Mouse (Mus musculus) neural tube, embryonic 11.5 days (tissue): Measurements from ENCODE around the gene Ppp2r1b. TPM values are rescaled to one million over a fixed set of nuclear protein-coding genes. Genes with fewer than 3 reads are reported as not detected.
"Not testable (repeated sequence)": the region's sequence is repeated elsewhere in the genome, so short reads cannot be mapped to it uniquely, and the experiment has no call there.

Experiments used
- ATAC-seq: fragments of 200-750 bp; cut with Nextera tagmentation; 2 replicates; pipeline ENCODE4 v1.8.0; 2017; ENCODE audit warnings: moderate number of reproducible peaks, mild to moderate bottlenecking, moderate TSS enrichment, moderate library complexity; ENCODE audit not compliant: insufficient read depth, low FRiP score, low TSS enrichment
- DNase-seq: peaks from one replicate; pipeline ENCODE4 v3.0.0-alpha.2; 2015; ENCODE audit warnings: low spot score
- H3K27ac ChIP-seq: fragments of 300-500 bp; sonication (generic); 2 replicates; pipeline ENCODE4 v1.5.1; 2014; ENCODE audit warnings: low read depth, mild to moderate bottlenecking, low read length
- H3K27me3 ChIP-seq: fragments of 300-500 bp; sonication (generic); 2 replicates; pipeline ENCODE4 v1.6.1; 2014; ENCODE audit warnings: mild to moderate bottlenecking, low read length, mixed read lengths; ENCODE audit not compliant: control insufficient read depth, insufficient read depth
- H3K36me3 ChIP-seq: fragments of 300-500 bp; sonication (generic); 2 replicates; pipeline ENCODE4 v1.6.1; 2014; ENCODE audit warnings: mild to moderate bottlenecking, low read length, moderate library complexity, mixed read lengths; ENCODE audit not compliant: control insufficient read depth, insufficient read depth
- H3K4me1 ChIP-seq: fragments of 300-500 bp; sonication (generic); 2 replicates; pipeline ENCODE4 v1.6.1; 2014; ENCODE audit warnings: low read length, mixed read lengths; ENCODE audit not compliant: control insufficient read depth, insufficient read depth
- H3K4me2 ChIP-seq: fragments of 300-500 bp; sonication (generic); 2 replicates; pipeline ENCODE4 v1.6.1; 2014; ENCODE audit warnings: low read depth, mild to moderate bottlenecking, moderate library complexity
- H3K4me3 ChIP-seq: fragments of 300-500 bp; sonication (generic); 2 replicates; pipeline ENCODE4 v1.5.1; 2014; ENCODE audit warnings: low read depth, low read length
- H3K9ac ChIP-seq: fragments of 300-500 bp; sonication (generic); 2 replicates; pipeline ENCODE4 v1.6.1; 2014; ENCODE audit warnings: mild to moderate bottlenecking, low read length
- H3K9me3 ChIP-seq: fragments of 300-500 bp; sonication (generic); 2 replicates; pipeline ENCODE4 v1.6.1; 2016; ENCODE audit warnings: low read length; ENCODE audit not compliant: control insufficient read depth
- WGBS: fragments of 180-500 bp; shearing (Covaris S2); extraction: QIAGEN DNeasy Blood & Tissue Kit; methylation state at CpG from one replicate; pipeline ENCODE4 v1.1.7; 2014; 5-methylcytosine and 5-hydroxymethylcytosine counted together
- polyA plus RNA-seq: library from polyadenylated mRNA; unstranded; fragments of >200 nt; fragmentation: Nextera tagmentation; extraction: Ambion mirVana; gene quantifications from 2 replicates; pipeline ENCODE4 v1.2.1, GENCODE M21; 2014

Gene Ppp2r1b
- polyA plus RNA-seq, 1 experiment from 2014 or later = 121 TPM

- Histone ChIP-seq H3K4me1 (no peaks in the 10 kb centered on the region), H3K9me3 (no peaks in the 10 kb centered on the region), H3K27me3 (no peaks in the 10 kb centered on the region), H3K4me3 (no peak overlapping the region), H3K27ac (no peak overlapping the region), H3K9ac (no peak overlapping the region), H3K36me3 (no peaks in the 10 kb centered on the region), H3K4me2 (no peak overlapping the region)
- WGBS = 92% methylated on average over 5 of the region's 5 CpGs
- ATAC-seq = no peak
- no peak for DNase-seq
Measured at GRCm38 (mm10) chr9:50831514-50831913, 13.6 kb upstream of the Ppp2r1b start.

DNA sequence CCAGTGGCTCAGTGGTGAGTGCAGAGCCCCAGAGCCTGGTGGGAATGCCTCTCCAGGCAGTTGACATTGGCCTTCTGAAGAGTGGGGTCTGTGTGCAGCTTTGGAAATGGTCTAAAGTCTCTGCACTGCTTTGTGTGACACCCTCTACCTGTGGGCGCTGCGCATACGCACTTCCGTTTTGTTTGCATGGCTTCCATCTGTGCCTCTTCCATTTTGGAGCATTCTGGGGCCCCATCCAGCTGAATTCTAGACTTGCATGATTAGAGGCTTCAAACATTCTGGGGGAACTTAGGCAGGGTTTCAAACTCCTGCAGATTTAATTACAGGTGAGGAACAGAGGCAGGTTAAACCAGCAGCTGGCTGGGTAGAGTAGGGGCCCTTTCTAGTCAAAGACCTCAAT is 12.9 kb upstream of the Ppp2r1b start:
- WGBS = 100% methylated on average over 4 of the region's 4 CpGs
- no peak for DNase-seq
- Histone ChIP-seq H3K4me1 (no peaks in the 10 kb centered on the region), H3K9me3 (no peaks in the 10 kb centered on the region), H3K36me3 (no peaks in the 10 kb centered on the region), H3K27me3 (no peaks in the 10 kb centered on the region), H3K4me2 (no peak overlapping the region), H3K9ac (no peak overlapping the region), H3K27ac (no peak overlapping the region), H3K4me3 (no peak overlapping the region)
- ATAC-seq = no peak

GRCm38 (mm10) chr9:50832582-50832981 is 12.5 kb upstream of the Ppp2r1b start:
- not testable (repeated sequence) for H3K36me3 ChIP-seq, H3K27ac ChIP-seq, H3K4me2 ChIP-seq, H3K4me1 ChIP-seq, H3K9me3 ChIP-seq, H3K27me3 ChIP-seq, DNase-seq, H3K4me3 ChIP-seq, ATAC-seq, H3K9ac ChIP-seq
- 84% methylated on average over 2 of the region's 2 CpGs for WGBS

- no peaks in the 10 kb centered on the region for H3K36me3 ChIP-seq
- no peaks in the 10 kb centered on the region for H3K9me3 ChIP-seq
- no peaks in the 10 kb centered on the region for H3K4me1 ChIP-seq
- H3K9ac ChIP-seq = no peak overlapping the region
- DNase-seq (no peak), ATAC-seq (no peak)
- no peak overlapping the region for H3K27ac ChIP-seq
- WGBS = 90% methylated on average over 8 of the region's 8 CpGs
- H3K4me3 ChIP-seq = no peak overlapping the region
- no peak overlapping the region for H3K4me2 ChIP-seq
- no peaks in the 10 kb centered on the region for H3K27me3 ChIP-seq
Measured at GRCm38 (mm10) chr9:50833786-50834185, 11.3 kb upstream of the Ppp2r1b start.

- 87% methylated on average over 10 of the region's 10 CpGs for WGBS
Measured at GRCm38 (mm10) chr9:50835068-50835705, 9.9 kb upstream of the Ppp2r1b start.

DNA sequence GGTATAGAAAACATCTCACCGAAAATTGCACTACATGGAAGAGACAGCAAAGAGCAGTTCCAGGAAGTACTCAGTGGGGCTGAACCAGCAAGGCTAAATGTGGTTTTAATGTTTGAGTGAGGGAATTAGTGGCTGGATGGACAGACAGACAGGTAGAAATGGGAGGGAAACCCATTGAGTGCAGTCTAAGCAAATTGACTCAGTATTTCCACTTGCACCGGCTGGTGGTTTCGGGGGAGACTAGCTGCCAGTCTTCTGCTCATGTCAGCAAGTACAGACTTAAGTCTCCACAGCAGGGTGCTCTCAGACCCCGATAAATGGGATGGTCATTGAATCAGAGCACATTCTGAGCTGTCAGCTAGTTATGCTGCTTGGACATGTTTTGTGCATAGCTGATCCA is 9.0 kb upstream of the Ppp2r1b start:
- ATAC-seq = no peak
- WGBS = 91% methylated on average over 4 of the region's 4 CpGs
- Histone ChIP-seq H3K9ac (no peak overlapping the region), H3K27me3 (no peaks in the 10 kb centered on the region), H3K36me3 (no peaks in the 10 kb centered on the region), H3K4me1 (no peaks in the 10 kb centered on the region), H3K4me2 (no peak overlapping the region), H3K4me3 (no peak overlapping the region), H3K27ac (no peak overlapping the region), H3K9me3 (no peaks in the 10 kb centered on the region)
- no peak for DNase-seq

More at GRCm38 (mm10) chr9:50835068-50835705, 9.9 kb upstream of the Ppp2r1b start:
- Histone ChIP-seq H3K27me3 (no peaks in the 10 kb centered on the region), H3K4me1 (no peaks in the 10 kb centered on the region), H3K27ac (no peak overlapping the region), H3K36me3 (no peaks in the 10 kb centered on the region), H3K4me3 (no peak overlapping the region), H3K9me3 (no peaks in the 10 kb centered on the region), H3K9ac (no peak overlapping the region), H3K4me2 (no peak overlapping the region)
- DNase-seq (no peak), ATAC-seq (no peak)

GRCm38 (mm10) chr9:50841079-50841789 is 3.9 kb upstream of the Ppp2r1b start:
- Histone ChIP-seq H3K4me2 (no peak overlapping the region), H3K4me1 (no peaks in the 10 kb centered on the region), H3K36me3 (peaks cover 6% of the 10 kb centered on the region; the same call in 1 of the 2 replicates), H3K4me3 (no peak overlapping the region), H3K27ac (no peak overlapping the region), H3K9ac (no peak overlapping the region), H3K9me3 (no peaks in the 10 kb centered on the region), H3K27me3 (no peaks in the 10 kb centered on the region)
- 93% methylated on average over 13 of the region's 13 CpGs for WGBS
- ATAC-seq = no peak
- no peak for DNase-seq

DNA sequence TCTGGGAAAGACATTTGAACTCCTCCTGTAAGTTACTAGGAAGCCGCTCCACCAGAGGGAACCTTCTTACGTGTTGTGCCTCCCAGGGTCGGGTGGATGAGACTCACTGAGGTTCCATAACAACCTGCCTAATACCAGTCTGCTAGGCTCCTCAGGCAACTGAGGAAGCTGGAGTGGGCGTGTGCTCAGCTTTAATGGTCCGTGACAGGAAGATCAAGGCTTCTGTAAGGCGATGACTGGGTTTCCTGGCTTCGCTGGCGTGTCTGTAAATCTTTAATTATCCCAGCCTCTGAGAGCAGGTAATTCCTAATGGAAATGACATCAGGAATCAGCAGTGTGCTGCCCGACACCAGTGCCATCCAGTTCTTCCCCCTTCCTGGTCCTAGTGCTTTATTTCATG is 446 bp downstream of the Ppp2r1b start:
- H3K9me3 ChIP-seq = no peaks in the 10 kb centered on the region
- no peak overlapping the region for H3K27ac ChIP-seq
- no peak overlapping the region for H3K4me3 ChIP-seq
- H3K27me3 ChIP-seq = no peaks in the 10 kb centered on the region
- H3K4me2 ChIP-seq = no peak overlapping the region
- DNase-seq = no peak
- H3K4me1 ChIP-seq = no peaks in the 10 kb centered on the region
- WGBS = 39% methylated on average over 9 of the region's 9 CpGs
- no peak overlapping the region for H3K9ac ChIP-seq
- peaks cover 6% of the 10 kb centered on the region; the same call in 1 of the 2 replicates for H3K36me3 ChIP-seq
- no peak for ATAC-seq

GRCm38 (mm10) chr9:50847133-50847532 is 2.0 kb downstream of the Ppp2r1b start:
- Histone ChIP-seq H3K4me1 (no peaks in the 10 kb centered on the region), H3K36me3 (peaks cover 6% of the 10 kb centered on the region; the same call in 1 of the 2 replicates), H3K9ac (no peak overlapping the region), H3K4me3 (no peak overlapping the region), H3K27ac (no peak overlapping the region), H3K9me3 (no peaks in the 10 kb centered on the region), H3K4me2 (no peak overlapping the region), H3K27me3 (no peaks in the 10 kb centered on the region)
- DNase-seq (no peak), ATAC-seq (no peak)
- 95% methylated on average over 6 of the region's 6 CpGs for WGBS
